Mouse (Mus musculus) heart, embryonic 13.5 days (tissue): ENCODE data around the gene Ctla2a. TPM values are rescaled to one million over a fixed set of nuclear protein-coding genes. Genes with fewer than 3 reads are reported as not detected.

Experiments used
- polyA plus RNA-seq: library from polyadenylated mRNA; unstranded; fragments of >200 nt; fragmentation: Nextera tagmentation; extraction: Ambion mirVana; gene quantifications from 2 replicates; pipeline ENCODE4 v1.2.1, GENCODE M21; 2015

Gene Ctla2a
- polyA plus RNA-seq, 1 experiment from 2014 or later = 86.3 TPM

Other genes starting within 250 kb of the Ctla2a start
- gene BC051665, start 150.3 kb downstream of the Ctla2a start, polyA plus RNA-seq = not detected in 2 replicates
- gene Ctsll3, start 133.8 kb downstream of the Ctla2a start, polyA plus RNA-seq = not detected in 2 replicates
- gene 4930486L24Rik, start 72.2 kb downstream of the Ctla2a start, polyA plus RNA-seq = 0.76 TPM in 1 of 2 replicates, not detected in the other
- gene Gm49392, start 39.7 kb downstream of the Ctla2a start, polyA plus RNA-seq = 0.48 TPM in 1 of 2 replicates, not detected in the other
- gene Ctla2b, start 39.2 kb downstream of the Ctla2a start, polyA plus RNA-seq = 6.5 and 9.0 TPM in 2 replicates
- not detected in 2 replicates for gene Tpbpb, start 31.7 kb downstream of the Ctla2a start, polyA plus RNA-seq
- gene Gm49393, start 1.0 kb downstream of the Ctla2a start, polyA plus RNA-seq = not detected in 2 replicates
- 3.9 TPM in 1 of 2 replicates, not detected in the other for gene Gm49391, start 54 bp downstream of the Ctla2a start, polyA plus RNA-seq
- gene Tpbpa, start 5.4 kb upstream of the Ctla2a start, polyA plus RNA-seq = not detected in 2 replicates
- gene Ctsj, start 69.3 kb upstream of the Ctla2a start, polyA plus RNA-seq = 0.11 and 0.24 TPM in 2 replicates
- gene Ctsq, start 104.0 kb upstream of the Ctla2a start, polyA plus RNA-seq = not detected in 2 replicates
- gene Ctsr, start 227.6 kb upstream of the Ctla2a start, polyA plus RNA-seq = not detected in 2 replicates